Comparison of ENCODE assay signal across 24 mouse cellular contexts in genomic region chr19:6272053-6272452, GRCm38 (mm10). TPM values are rescaled to one million over a fixed set of nuclear protein-coding genes. Genes with fewer than 3 reads are reported as not detected.
DNase-seq lines count a peak whose midpoint lies in the region; ATAC-seq and TF ChIP-seq lines count a peak whose summit lies in the region.
"Had no signal": no experiment of that assay in that cellular context is flagged by ENCODE, and none has a peak within 500 bp of the region (broad histone marks: within the 10 kb centered on the region; RNA-seq: fewer than 3 reads in every experiment).

No protein-coding gene starts in this region.

- 90% methylated on average over 7 of the region's 7 CpGs for WGBS in heart, adult 2 months
- WGBS in neural tube, embryonic 15.5 days = 73% methylated on average over 7 of the region's 7 CpGs

- peak overlapping the region; percentile 30 for H3K27ac ChIP-seq in ES-Bruce4 (ENCODE audit: insufficient read depth, low read length)
- H3K27ac ChIP-seq in heart, adult 2 months = no peak overlapping the region
- no peak overlapping the region for H3K27ac ChIP-seq in neural tube, embryonic 15.5 days (replicated peaks)
- H3K27ac ChIP-seq: forebrain, embryonic 10.5 days; hindbrain, embryonic 15.5 days; layer of hippocampus, adult 2 months; limb, embryonic 10.5 days; midbrain, embryonic 10.5 days; neural tube, embryonic 12.5 days had no signal

- no peak for ATAC-seq in neural tube, embryonic 15.5 days (ENCODE audit: low FRiP score)

- H3K36me3 ChIP-seq in E14TG2a.4 (ENCODE audit: insufficient read depth, low read length) (peaks cover 15% of the 10 kb centered on the region), ES-Bruce4 (ENCODE audit: control insufficient read depth, insufficient read depth, low read length, poor library complexity, severe bottlenecking) (no peaks in the 10 kb centered on the region)
- H3K36me3 ChIP-seq in heart, adult 2 months (ENCODE audit: control insufficient read depth, insufficient read depth, low read length) = no peaks in the 10 kb centered on the region
- H3K36me3 ChIP-seq in neural tube, embryonic 15.5 days = no peaks in the 10 kb centered on the region
- H3K36me3 ChIP-seq: forebrain, embryonic 10.5 days; heart, embryonic 12.5 days; hindbrain, embryonic 15.5 days; limb, embryonic 10.5 days; midbrain, embryonic 10.5 days; neural tube, embryonic 12.5 days had no signal

- H3K4me2 ChIP-seq in neural tube, embryonic 15.5 days = no peak overlapping the region
- H3K4me2 ChIP-seq: heart, embryonic 12.5 days; hindbrain, embryonic 15.5 days; neural tube, embryonic 12.5 days had no signal

- intact Hi-C loops in heart, adult 2 months (cut with DNase I) = no loop called here
- intact Hi-C loops in gastrocnemius, postnatal 14 days (cut with DNase I; ENCODE audit: low total_unique reads) = no loop called here

- TF ChIP-seq CTCF in E14TG2a.4 (conservative IDR thresholded peaks at IDR 0.05; ENCODE audit: low read length) = no peak
- no peak for TF ChIP-seq CTCF in ES-Bruce4 (IDR thresholded peaks at IDR 0.05; ENCODE audit: low read depth, low read length)
- TF ChIP-seq CTCF in heart, adult 2 months (IDR thresholded peaks at IDR 0.05) = no peak

- no peaks in the 10 kb centered on the region for H3K27me3 ChIP-seq in E14TG2a.4 (ENCODE audit: insufficient read depth, low read length)
- no peaks in the 10 kb centered on the region for H3K27me3 ChIP-seq in ES-Bruce4 (ENCODE audit: control insufficient read depth, insufficient read depth, low read length, poor library complexity, severe bottlenecking)
- H3K27me3 ChIP-seq in heart, adult 2 months (ENCODE audit: control insufficient read depth, insufficient read depth, low read length) = no peaks in the 10 kb centered on the region
- H3K27me3 ChIP-seq in neural tube, embryonic 15.5 days (replicated peaks) = 0 out of 2 replicates have a peak, but pooled peaks cover 2% of the 10 kb centered on the region
- H3K27me3 ChIP-seq: hindbrain, embryonic 15.5 days had no signal

- H3K9me3 ChIP-seq in E14TG2a.4 (ENCODE audit: low read length) (no peaks in the 10 kb centered on the region), ES-Bruce4 (replicated peaks; ENCODE audit: control insufficient read depth, insufficient read depth, low read length, poor library complexity, severe bottlenecking) (no peaks in the 10 kb centered on the region)
- no peaks in the 10 kb centered on the region for H3K9me3 ChIP-seq in neural tube, embryonic 15.5 days (replicated peaks)
- H3K9me3 ChIP-seq: forebrain, embryonic 10.5 days; heart, embryonic 12.5 days; hindbrain, embryonic 15.5 days; limb, embryonic 10.5 days; midbrain, embryonic 10.5 days; neural tube, embryonic 12.5 days had no signal

- no peak for TF ChIP-seq POLR2A in ES-Bruce4 (IDR thresholded peaks at IDR 0.05; ENCODE audit: insufficient read depth, low read length)
- no peak for TF ChIP-seq POLR2A in heart, adult 2 months (IDR thresholded peaks at IDR 0.05; ENCODE audit: insufficient read depth, low read depth, low read length)

- H3K9ac ChIP-seq in ES-Bruce4 (ENCODE audit: low read depth, poor library complexity, severe bottlenecking) = 0 out of 2 replicates have a peak overlapping the region, but pooled peaks have one; percentile 0
- no peak overlapping the region for H3K9ac ChIP-seq in heart, adult 2 months (ENCODE audit: low read depth, low read length)
- H3K9ac ChIP-seq in neural tube, embryonic 15.5 days (replicated peaks) = no peak overlapping the region
- H3K9ac ChIP-seq: heart, embryonic 12.5 days; hindbrain, embryonic 15.5 days; neural tube, embryonic 12.5 days had no signal

- peaks cover 93% of the 10 kb centered on the region for H3K4me1 ChIP-seq in E14TG2a.4 (replicated peaks; ENCODE audit: low read depth, low read length)
- H3K4me1 ChIP-seq in ES-Bruce4 (ENCODE audit: control insufficient read depth, insufficient read depth, low read length) = peaks cover 14% of the 10 kb centered on the region
- peaks cover 13% of the 10 kb centered on the region for H3K4me1 ChIP-seq in heart, adult 2 months (ENCODE audit: control insufficient read depth, insufficient read depth, low read length)
- H3K4me1 ChIP-seq in neural tube, embryonic 15.5 days = peaks cover 14% of the 10 kb centered on the region

- H3K79me2 ChIP-seq in heart, adult 2 months (replicated peaks; ENCODE audit: control insufficient read depth, insufficient read depth, low read length) = no peaks in the 10 kb centered on the region

- H3K4me3 ChIP-seq in E14TG2a.4 (replicated peaks; ENCODE audit: low read length) = 0 out of 2 replicates have a peak overlapping the region, but pooled peaks have one; percentile 50
- H3K4me3 ChIP-seq in ES-Bruce4 (ENCODE audit: low read depth, low read length) = no peak overlapping the region
- no peak overlapping the region for H3K4me3 ChIP-seq in heart, adult 2 months
- no peak overlapping the region for H3K4me3 ChIP-seq in neural tube, embryonic 15.5 days (replicated peaks)
- H3K4me3 ChIP-seq: forebrain, embryonic 10.5 days; heart, embryonic 12.5 days; hindbrain, embryonic 15.5 days; layer of hippocampus, adult 2 months; limb, embryonic 10.5 days; midbrain, embryonic 10.5 days; neural tube, embryonic 12.5 days had no signal

- peak; percentile 75 to 87 for DNase-seq in kidney, adult 8-10 months
- DNase-seq in kidney, postnatal 36 days = peak; percentile 74 to 88
- no peak for DNase-seq in heart, adult 2 months
- no peak for DNase-seq in heart, adult 8-10 months (ENCODE audit: low spot score)
- DNase-seq in gastrocnemius, postnatal 14 days = no peak
- DNase-seq: adrenal gland, postnatal 14 days; cerebellum, adult 8-10 months; gastrocnemius, postnatal 36 days; lung, postnatal 4 days; right cerebral cortex, postnatal 14 days; thymus, postnatal 4 days had no signal

- peak; percentile 30; the same call in 1 of the 2 replicates for TF ChIP-seq EP300 in ES-Bruce4 (IDR thresholded peaks at IDR 0.05; ENCODE audit: insufficient read depth, low read depth, low read length)
- TF ChIP-seq EP300 in heart, adult 2 months (IDR thresholded peaks at IDR 0.05; ENCODE audit: insufficient read depth, low read depth, low read length) = no peak

RNA-seq across cellular contexts. Expression of gene Ehd1, which starts 4.5 kb away (rescaled TPM):
- 81.0 and 81.6 TPM in 2 replicates for polyA plus RNA-seq in ES-Bruce4 (2011; ENCODE audit: insufficient read depth, insufficient read length, low read depth, missing spikeins)
- total RNA-seq in heart, adult 2 months (2021) = 100 to 1,000 TPM in 1 of 2 experiments, 10 to 100 TPM in 1; 98.0 to 120 TPM
- 111 and 142 TPM in 2 replicates for polyA plus RNA-seq in heart, adult 2 months (2012; rRNA removed)
- 10 to 100 TPM; 88.7 to 99.1 (median 92.3) TPM for total RNA-seq in heart, adult 8-10 months (2022)
- polyA plus RNA-seq in neural tube, embryonic 15.5 days (2015; fragmentation: Nextera tagmentation; extraction: Ambion mirVana) = 80.6 and 87.7 TPM in 2 replicates
- 10 to 100 TPM; 40.5 to 50.8 TPM for total RNA-seq in gastrocnemius, postnatal 14 days (2021)

RNA-seq across cellular contexts. Expression of gene Atg2a, which starts 30.6 kb away (rescaled TPM):
- 10.9 and 11.1 TPM in 2 replicates for polyA plus RNA-seq in ES-Bruce4 (2011; ENCODE audit: insufficient read depth, insufficient read length, low read depth, missing spikeins)
- 10 to 100 TPM; 20.5 to 24.5 TPM for total RNA-seq in heart, adult 2 months (2021)
- 26.3 and 26.7 TPM in 2 replicates for polyA plus RNA-seq in heart, adult 2 months (2012; rRNA removed)
- total RNA-seq in heart, adult 8-10 months (2022) = 10 to 100 TPM; 22.3 to 28.0 (median 25.8) TPM
- polyA plus RNA-seq in neural tube, embryonic 15.5 days (2015; fragmentation: Nextera tagmentation; extraction: Ambion mirVana) = 12.5 and 12.9 TPM in 2 replicates
- total RNA-seq in gastrocnemius, postnatal 14 days (2021) = 10 to 100 TPM; 12.7 to 14.6 TPM

RNA-seq across cellular contexts. Expression of gene Cdc42bpg, which starts 34.2 kb away (rescaled TPM):
- polyA plus RNA-seq in ES-Bruce4 (2011; ENCODE audit: insufficient read depth, insufficient read length, low read depth, missing spikeins) = 57.7 and 60.5 TPM in 2 replicates
- 10 to 100 TPM; 11.7 to 13.9 TPM for total RNA-seq in heart, adult 2 months (2021)
- polyA plus RNA-seq in heart, adult 2 months (2012; rRNA removed) = 7.0 and 7.7 TPM in 2 replicates
- total RNA-seq in heart, adult 8-10 months (2022) = 10 to 100 TPM; 14.7 to 17.1 (median 15.4) TPM
- polyA plus RNA-seq in neural tube, embryonic 15.5 days (2015; fragmentation: Nextera tagmentation; extraction: Ambion mirVana) = 0.33 and 0.36 TPM in 2 replicates
- 1 to 10 TPM; 3.4 to 3.9 TPM for total RNA-seq in gastrocnemius, postnatal 14 days (2021)

RNA-seq across cellular contexts. Expression of gene Ppp2r5b, which starts 36.4 kb away (rescaled TPM):
- 12.2 and 17.1 TPM in 2 replicates for polyA plus RNA-seq in ES-Bruce4 (2011; ENCODE audit: insufficient read depth, insufficient read length, low read depth, missing spikeins)
- 10 to 100 TPM; 34.8 to 35.1 TPM for total RNA-seq in heart, adult 2 months (2021)
- polyA plus RNA-seq in heart, adult 2 months (2012; rRNA removed) = 36.8 and 40.6 TPM in 2 replicates
- 10 to 100 TPM; 32.9 to 35.9 (median 34.4) TPM for total RNA-seq in heart, adult 8-10 months (2022)
- 127 and 156 TPM in 2 replicates for polyA plus RNA-seq in neural tube, embryonic 15.5 days (2015; fragmentation: Nextera tagmentation; extraction: Ambion mirVana)
- total RNA-seq in gastrocnemius, postnatal 14 days (2021) = 10 to 100 TPM; 22.4 to 24.7 TPM

RNA-seq across cellular contexts. Expression of gene Gpha2, which starts 45.9 kb away (rescaled TPM):
- polyA plus RNA-seq in ES-Bruce4 (2011; ENCODE audit: insufficient read depth, insufficient read length, low read depth, missing spikeins) = 1.0 TPM in 1 of 2 replicates, not detected in the other
- total RNA-seq in heart, adult 2 months (2021) = not detected
- 0.27 TPM in 1 of 2 replicates, not detected in the other for polyA plus RNA-seq in heart, adult 2 months (2012; rRNA removed)
- not detected for total RNA-seq in heart, adult 8-10 months (2022)
- 0.75 TPM in 1 of 2 replicates, not detected in the other for polyA plus RNA-seq in neural tube, embryonic 15.5 days (2015; fragmentation: Nextera tagmentation; extraction: Ambion mirVana)
- total RNA-seq in gastrocnemius, postnatal 14 days (2021) = not detected
- total RNA-seq: gastrocnemius, postnatal 36 days; heart, postnatal 25 days; layer of hippocampus, adult 2 months; monocyte, adult 5-6 weeks had no signal
- polyA plus RNA-seq: heart, embryonic 12.5 days; hindbrain, embryonic 15.5 days; liver, embryonic 16.5 days; midbrain, embryonic 10.5 days; neural tube, embryonic 12.5 days had no signal

Comparison
In these comparisons a context has a peak if more than half of its experiments do, and no peak if none do; other contexts are left out.
1. DNase-seq: peak in kidney, adult 8-10 months (2 of 2) and kidney, postnatal 36 days (2 of 2); none in heart, adult 2 months (0 of 2), heart, adult 8-10 months (single experiment) and gastrocnemius, postnatal 14 days (single experiment).